Mouse (Mus musculus) hindbrain, embryonic 13.5 days (tissue): ENCODE results near the gene Arhgef25. TPM values are rescaled to one million over a fixed set of nuclear protein-coding genes. Genes with fewer than 3 reads are reported as not detected.
"Not testable (repeated sequence)": the region's sequence is repeated elsewhere in the genome, so short reads cannot be mapped to it uniquely, and the experiment has no call there.

Experiments
- ATAC-seq: fragments of 200-750 bp; cut with Nextera tagmentation; 2 replicates; pipeline ENCODE4 v1.8.0; 2017; ENCODE audit warnings: moderate TSS enrichment; ENCODE audit not compliant: low FRiP score
- H3K27ac ChIP-seq: fragments of 300-500 bp; sonication (generic); 2 replicates; pipeline ENCODE4 v1.5.1; 2015; ENCODE audit warnings: inconsistent platforms, mild to moderate bottlenecking, moderate library complexity
- H3K27me3 ChIP-seq: fragments of 300-500 bp; sonication (generic); 2 replicates; pipeline ENCODE4 v1.6.1; 2015; ENCODE audit warnings: mild to moderate bottlenecking, inconsistent platforms
- H3K36me3 ChIP-seq: fragments of 300-500 bp; sonication (generic); 2 replicates; pipeline ENCODE4 v1.6.1; 2015; ENCODE audit warnings: mild to moderate bottlenecking, inconsistent platforms
- H3K4me1 ChIP-seq: fragments of 300-500 bp; sonication (generic); replicated peaks from 2 replicates; pipeline ENCODE4 v1.6.1; 2015; ENCODE audit warnings: inconsistent platforms
- H3K4me2 ChIP-seq: fragments of 300-500 bp; sonication (generic); 2 replicates; pipeline ENCODE4 v1.6.1; 2015; ENCODE audit warnings: inconsistent platforms, mild to moderate bottlenecking, moderate library complexity
- H3K4me3 ChIP-seq: fragments of 300-500 bp; sonication (generic); 2 replicates; pipeline ENCODE4 v1.5.1; 2015; ENCODE audit warnings: mild to moderate bottlenecking, inconsistent platforms
- H3K9ac ChIP-seq: fragments of 300-500 bp; sonication (generic); 2 replicates; pipeline ENCODE4 v1.6.1; 2015; ENCODE audit warnings: mild to moderate bottlenecking, inconsistent platforms
- H3K9me3 ChIP-seq: fragments of 300-500 bp; sonication (generic); 2 replicates; pipeline ENCODE4 v1.6.1; 2016; ENCODE audit warnings: inconsistent platforms
- WGBS: fragments of 180-500 bp; shearing (Covaris S2); methylation state at CpG from one replicate; pipeline ENCODE4 v1.1.7; 2015; 5-methylcytosine and 5-hydroxymethylcytosine counted together
- polyA plus RNA-seq: library from polyadenylated mRNA; unstranded; fragments of >200 nt; fragmentation: Nextera tagmentation; extraction: Ambion mirVana; gene quantifications from 2 replicates; pipeline ENCODE4 v1.2.1, GENCODE M21; 2015

Gene Arhgef25
- polyA plus RNA-seq, 1 experiment from 2014 or later, result 28.4 TPM

DNA sequence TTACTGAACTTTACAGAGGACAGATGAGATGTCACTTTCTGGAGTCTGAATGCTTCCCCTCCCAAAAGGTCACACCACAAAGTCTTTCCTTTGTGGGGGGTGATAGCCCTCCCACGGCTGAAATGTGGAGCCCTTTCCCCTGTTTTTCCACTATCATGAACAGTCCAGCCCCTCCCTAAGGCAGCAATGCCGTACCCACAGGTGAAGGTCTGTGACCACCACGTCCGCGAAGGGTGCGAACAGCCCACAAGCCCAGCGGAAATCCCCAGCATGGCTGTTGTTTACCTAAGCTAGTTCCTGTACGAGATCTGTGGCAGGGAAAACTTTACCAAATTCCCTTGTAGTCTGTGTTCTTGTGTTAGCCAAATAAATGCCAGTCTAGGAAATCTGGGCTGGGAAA lies 48.4 kb downstream of the Arhgef25 start:
- no peak overlapping the region for H3K9ac ChIP-seq

GRCm38 (mm10) chr10:127140971-127141370 lies 48.9 kb downstream of the Arhgef25 start:
- H3K27me3 ChIP-seq, result no peaks in the 10 kb centered on the region
- H3K4me2 ChIP-seq, result no peak overlapping the region
- no peak overlapping the region for H3K4me3 ChIP-seq
- no peaks in the 10 kb centered on the region for H3K36me3 ChIP-seq
- no peaks in the 10 kb centered on the region for H3K9me3 ChIP-seq
- WGBS, result 86% methylated on average over 11 of the region's 11 CpGs
- no peaks in the 10 kb centered on the region for H3K4me1 ChIP-seq
- no peak overlapping the region for H3K27ac ChIP-seq
- H3K9ac ChIP-seq, result no peak overlapping the region
- ATAC-seq, result no peak

More for the DNA sequence above, 48.4 kb downstream of the Arhgef25 start:
- no peak overlapping the region for H3K4me3 ChIP-seq
- no peaks in the 10 kb centered on the region for H3K9me3 ChIP-seq
- WGBS, result 82% methylated on average over 8 of the region's 8 CpGs
- H3K27ac ChIP-seq, result no peak overlapping the region
- no peaks in the 10 kb centered on the region for H3K36me3 ChIP-seq
- no peak for ATAC-seq
- no peaks in the 10 kb centered on the region for H3K27me3 ChIP-seq
- no peak overlapping the region for H3K4me2 ChIP-seq
- no peaks in the 10 kb centered on the region for H3K4me1 ChIP-seq

DNA sequence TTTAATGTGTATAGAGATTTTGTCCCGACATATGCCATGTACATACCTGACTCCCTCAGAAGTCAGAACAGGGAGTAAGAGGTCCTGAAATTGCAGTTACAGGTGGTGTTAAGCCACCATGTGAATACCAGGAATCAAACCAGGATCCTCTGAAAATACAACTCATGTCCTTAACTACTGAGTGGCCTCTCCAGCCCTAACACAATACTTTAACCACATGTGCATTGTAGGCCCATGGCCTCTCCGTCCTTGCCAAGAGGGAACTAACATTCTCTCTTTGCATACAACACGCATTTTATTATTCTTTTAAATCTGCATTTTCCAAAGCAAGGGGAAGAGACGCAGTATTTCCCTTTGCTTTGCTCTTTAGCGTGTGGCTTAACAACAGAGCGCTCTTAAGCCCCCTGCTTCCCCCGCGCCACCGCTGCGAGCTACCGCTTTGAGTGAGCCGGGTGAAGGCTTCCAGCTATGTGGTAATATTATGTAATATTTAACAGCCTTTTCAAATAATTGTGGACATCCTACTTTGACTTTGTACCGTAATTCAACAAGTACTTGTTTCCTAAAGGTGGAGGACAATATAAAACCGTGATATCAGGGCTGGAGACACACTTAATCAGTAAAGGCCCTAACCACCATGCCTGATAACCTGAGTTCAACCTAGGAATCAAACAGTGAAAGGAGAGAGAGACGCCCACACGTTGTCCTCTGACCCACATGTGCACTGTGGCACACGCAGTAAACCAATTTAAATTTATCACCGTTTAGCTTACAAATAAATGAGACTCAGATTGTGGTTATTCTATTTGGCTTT lies 51.3 kb downstream of the Arhgef25 start:
- Histone ChIP-seq H3K9ac (no peak overlapping the region), H3K9me3 (no peaks in the 10 kb centered on the region), H3K36me3 (no peaks in the 10 kb centered on the region), H3K4me2 (no peak overlapping the region), H3K4me3 (no peak overlapping the region), H3K27me3 (no peaks in the 10 kb centered on the region), H3K4me1 (no peaks in the 10 kb centered on the region), H3K27ac (no peak overlapping the region)
- no peak for ATAC-seq
- WGBS, result 90% methylated on average over 18 of the region's 18 CpGs

- Histone ChIP-seq H3K4me2 (no peak overlapping the region), H3K4me3 (no peak overlapping the region), H3K27me3 (no peaks in the 10 kb centered on the region), H3K4me1 (no peaks in the 10 kb centered on the region), H3K36me3 (no peaks in the 10 kb centered on the region), H3K9ac (no peak overlapping the region), H3K27ac (no peak overlapping the region), H3K9me3 (no peaks in the 10 kb centered on the region)
- no peak for ATAC-seq
- WGBS, result 83% methylated on average over 3 of the region's 3 CpGs
These were observed 52.0 kb downstream of the Arhgef25 start for GRCm38 (mm10) chr10:127137896-127138295.

GRCm38 (mm10) chr10:127136510-127136909 lies 53.4 kb downstream of the Arhgef25 start:
- Histone ChIP-seq H3K36me3 (no peaks in the 10 kb centered on the region), H3K9ac (no peak overlapping the region), H3K9me3 (no peaks in the 10 kb centered on the region), H3K27me3 (no peaks in the 10 kb centered on the region), H3K4me3 (no peak overlapping the region), H3K4me1 (no peaks in the 10 kb centered on the region), H3K4me2 (no peak overlapping the region), H3K27ac (no peak overlapping the region)
- ATAC-seq, result no peak
- WGBS, result 89% methylated on average over 4 of the region's 4 CpGs

- H3K4me1 ChIP-seq, result no peaks in the 10 kb centered on the region
- no peaks in the 10 kb centered on the region for H3K9me3 ChIP-seq
- ATAC-seq, result no peak
- no peaks in the 10 kb centered on the region for H3K27me3 ChIP-seq
- no peak overlapping the region for H3K27ac ChIP-seq
- no peak overlapping the region for H3K4me3 ChIP-seq
- 71% methylated on average over 8 of the region's 8 CpGs for WGBS
- H3K36me3 ChIP-seq, result no peaks in the 10 kb centered on the region
- H3K4me2 ChIP-seq, result no peak overlapping the region
- no peak overlapping the region for H3K9ac ChIP-seq
These were observed 54.6 kb downstream of the Arhgef25 start for GRCm38 (mm10) chr10:127135118-127135836.

- not testable (repeated sequence) for H3K9ac ChIP-seq, ATAC-seq
These were observed 55.4 kb downstream of the Arhgef25 start for GRCm38 (mm10) chr10:127134394-127135035.

More at GRCm38 (mm10) chr10:127134394-127135035, 55.4 kb downstream of the Arhgef25 start:
- H3K9me3 ChIP-seq, H3K4me1 ChIP-seq, H3K36me3 ChIP-seq, H3K27me3 ChIP-seq, H3K27ac ChIP-seq, H3K4me3 ChIP-seq, H3K4me2 ChIP-seq: not testable (repeated sequence)
- WGBS, result 85% methylated on average over 3 of the region's 3 CpGs

Other genes with a start within 250 kb of the Arhgef25 start
- 18.9 and 19.8 TPM in 2 replicates for gene Ctdsp2, start 211.4 kb downstream of the Arhgef25 start, polyA plus RNA-seq
- 5.5 and 5.9 TPM in 2 replicates for gene Avil, start 189.4 kb downstream of the Arhgef25 start, polyA plus RNA-seq
- 63.4 and 65.5 TPM in 2 replicates for gene Tsfm, start 159.2 kb downstream of the Arhgef25 start, polyA plus RNA-seq
- gene Mettl1, start 148.7 kb downstream of the Arhgef25 start, polyA plus RNA-seq, result 21.6 and 22.8 TPM in 2 replicates
- 0.12 and 0.28 TPM in 2 replicates for gene Eef1akmt3, start 148.6 kb downstream of the Arhgef25 start, polyA plus RNA-seq
- 0.23 and 0.27 TPM in 2 replicates for gene Cyp27b1, start 141.8 kb downstream of the Arhgef25 start, polyA plus RNA-seq
- 5.8 and 5.9 TPM in 2 replicates for gene March9, start 129.9 kb downstream of the Arhgef25 start, polyA plus RNA-seq
- 1,183 and 1,237 TPM in 2 replicates for gene Cdk4, start 126.5 kb downstream of the Arhgef25 start, polyA plus RNA-seq
- 122 and 129 TPM in 2 replicates for gene Tspan31, start 119.8 kb downstream of the Arhgef25 start, polyA plus RNA-seq
- 3.0 and 3.1 TPM in 2 replicates for gene Agap2, start 114.8 kb downstream of the Arhgef25 start, polyA plus RNA-seq
- 144 and 146 TPM in 2 replicates for gene Os9, start 69.0 kb downstream of the Arhgef25 start, polyA plus RNA-seq
- 40.6 and 42.3 TPM in 2 replicates for gene B4galnt1, start 24.9 kb downstream of the Arhgef25 start, polyA plus RNA-seq
- 1.0 and 1.1 TPM in 2 replicates for gene Slc26a10, start 9.4 kb downstream of the Arhgef25 start, polyA plus RNA-seq
- gene Dtx3, start 5.6 kb upstream of the Arhgef25 start, polyA plus RNA-seq, result 211 and 221 TPM in 2 replicates
- gene Pip4k2c, start 21.5 kb upstream of the Arhgef25 start, polyA plus RNA-seq, result 20.0 and 22.1 TPM in 2 replicates
- gene Kif5a, start 73.3 kb upstream of the Arhgef25 start, polyA plus RNA-seq, result 86.3 and 88.5 TPM in 2 replicates
- 308 and 330 TPM in 2 replicates for gene Dctn2, start 76.3 kb upstream of the Arhgef25 start, polyA plus RNA-seq
- 12.1 and 16.5 TPM in 2 replicates for gene Mbd6, start 98.9 kb upstream of the Arhgef25 start, polyA plus RNA-seq
- gene Mars, start 121.7 kb upstream of the Arhgef25 start, polyA plus RNA-seq, result 116 and 119 TPM in 2 replicates
- gene Arhgap9, start 131.9 kb upstream of the Arhgef25 start, polyA plus RNA-seq, result 1.0 and 1.1 TPM in 2 replicates
- gene Gli1, start 151.9 kb upstream of the Arhgef25 start, polyA plus RNA-seq, result 1.6 and 1.8 TPM in 2 replicates
- not detected in 2 replicates for gene Inhbe, start 164.3 kb upstream of the Arhgef25 start, polyA plus RNA-seq
- 0.09 TPM in 1 of 2 replicates, not detected in the other for gene Inhbc, start 180.3 kb upstream of the Arhgef25 start, polyA plus RNA-seq
- gene R3hdm2, start 190.2 kb upstream of the Arhgef25 start, polyA plus RNA-seq, result 36.4 and 39.9 TPM in 2 replicates